Mouse (Mus musculus) spleen, postnatal 10 days (tissue): ENCODE results near the gene Rell1.

Experiments used
- DNase-seq, 2 experiments: peaks; one replicate each; pipeline ENCODE4 v3.0.0; 2021 to 2022; ENCODE audit warnings: low spot score in 2 of 2

Gene Rell1

DNA sequence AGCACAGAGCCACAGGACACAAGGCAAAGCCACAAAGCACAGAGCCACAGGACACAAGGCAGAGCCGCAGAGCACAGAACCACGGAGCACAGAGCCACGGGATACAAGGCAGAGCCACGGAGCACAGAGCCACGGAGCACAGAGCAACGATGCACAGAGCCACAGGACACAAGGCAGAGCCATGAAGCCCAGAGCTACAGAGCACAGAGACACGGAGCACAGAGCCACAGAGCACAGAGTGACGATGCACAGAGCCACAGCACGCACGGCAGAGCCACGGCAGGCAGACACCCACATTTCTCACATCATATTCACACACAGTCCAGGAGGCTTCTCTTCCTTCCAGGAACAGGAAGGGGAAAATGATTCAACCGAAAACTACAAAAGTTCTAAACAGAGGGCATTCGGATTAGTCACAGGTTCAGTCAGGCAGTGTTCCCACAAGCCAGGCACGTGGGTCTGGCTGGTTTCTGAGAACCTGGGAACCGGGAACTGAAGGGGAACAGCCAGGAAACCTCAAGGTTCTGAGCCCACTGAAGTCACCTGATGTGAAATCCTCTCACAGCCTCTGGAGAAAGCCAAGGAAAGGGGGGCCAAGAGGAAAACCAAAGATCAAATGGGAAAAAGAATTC lies 15.2 kb downstream of the Rell1 start:
- DNase-seq: no peak

DNA sequence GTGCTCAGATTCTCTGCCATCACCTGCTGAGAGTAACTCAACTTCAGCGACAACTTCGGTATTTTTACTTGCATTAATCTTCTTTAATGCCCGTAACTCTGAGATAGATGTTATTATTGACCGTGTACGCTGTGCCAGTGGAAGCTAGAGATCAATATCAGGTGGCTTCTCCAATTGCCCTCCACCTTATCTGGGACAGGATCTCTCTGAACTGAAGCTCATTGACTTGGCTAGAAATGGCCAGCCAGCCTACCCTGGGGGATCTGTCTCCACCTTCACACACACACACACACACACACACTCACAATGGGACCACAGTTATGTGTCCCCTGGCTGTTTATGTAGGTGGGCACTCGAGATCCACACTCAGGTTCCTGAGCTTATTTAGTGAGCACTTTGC lies 16.7 kb downstream of the Rell1 start:
- no peak for DNase-seq

DNA sequence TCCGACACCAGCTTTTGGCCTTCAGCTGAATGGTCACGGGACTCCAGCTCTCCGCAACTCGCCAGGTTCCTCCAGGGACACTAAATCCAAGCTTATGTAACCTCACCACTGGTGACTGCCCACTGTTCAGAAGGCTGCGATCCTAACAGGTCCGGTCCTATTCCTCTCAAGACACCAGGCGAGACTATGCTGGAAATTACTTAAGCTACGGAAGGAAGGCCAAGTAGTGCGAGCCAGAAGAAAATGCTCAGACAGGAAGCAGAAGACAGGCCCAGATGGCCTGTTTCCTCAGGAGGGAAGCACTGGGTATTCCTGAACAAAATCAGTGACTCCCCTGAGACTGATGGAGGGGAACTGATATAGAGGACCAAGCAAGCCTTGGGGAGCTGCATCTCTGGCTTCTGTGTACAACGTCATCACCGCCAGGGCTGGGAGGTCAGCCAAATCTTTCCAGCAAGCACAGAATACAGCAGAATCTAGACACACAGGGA lies 17.2 kb downstream of the Rell1 start:
- no peak for DNase-seq

- DNase-seq: no peak
Observed at GRCm38 (mm10) chr5:63949195-63949594, 19.5 kb downstream of the Rell1 start.

DNA sequence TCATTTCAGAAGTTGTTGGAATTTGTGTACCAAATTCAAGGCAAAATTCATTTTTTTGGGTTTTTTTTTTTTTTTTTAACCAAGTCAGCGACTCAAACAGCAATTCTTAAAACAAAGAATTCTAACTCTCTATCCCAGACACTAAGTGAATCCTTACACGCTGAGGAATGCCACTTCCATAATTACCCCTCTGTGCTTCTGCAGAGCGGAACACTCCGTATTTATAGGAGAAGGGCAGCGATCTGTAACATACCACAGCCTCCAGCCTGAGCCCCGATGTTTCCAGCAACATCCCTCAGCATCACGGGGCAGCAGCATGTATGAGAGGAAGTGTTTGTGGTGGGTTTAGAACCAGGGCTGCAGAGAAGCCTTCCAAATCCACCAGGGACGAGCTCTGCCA lies 21.2 kb downstream of the Rell1 start:
- no peak for DNase-seq

DNA sequence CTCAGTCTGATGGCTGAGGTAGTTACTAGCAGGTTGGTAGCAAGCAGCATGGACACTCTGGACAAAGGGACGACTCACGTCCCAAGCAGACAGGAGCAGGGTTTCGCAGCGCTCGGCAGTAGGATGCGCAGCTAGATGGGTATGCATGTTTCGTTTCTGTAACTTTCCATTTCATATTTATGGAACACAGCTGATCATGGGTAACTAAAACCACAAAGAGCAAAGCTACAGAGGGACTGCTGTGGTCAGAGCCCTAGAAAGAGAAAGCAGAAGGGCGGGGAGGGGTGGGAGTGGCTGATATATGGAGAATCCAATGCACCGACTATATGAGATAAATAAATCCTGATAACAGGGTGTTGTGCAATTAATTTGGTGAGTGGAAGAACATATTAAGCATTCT lies 25.4 kb downstream of the Rell1 start:
- no peak for DNase-seq

DNA sequence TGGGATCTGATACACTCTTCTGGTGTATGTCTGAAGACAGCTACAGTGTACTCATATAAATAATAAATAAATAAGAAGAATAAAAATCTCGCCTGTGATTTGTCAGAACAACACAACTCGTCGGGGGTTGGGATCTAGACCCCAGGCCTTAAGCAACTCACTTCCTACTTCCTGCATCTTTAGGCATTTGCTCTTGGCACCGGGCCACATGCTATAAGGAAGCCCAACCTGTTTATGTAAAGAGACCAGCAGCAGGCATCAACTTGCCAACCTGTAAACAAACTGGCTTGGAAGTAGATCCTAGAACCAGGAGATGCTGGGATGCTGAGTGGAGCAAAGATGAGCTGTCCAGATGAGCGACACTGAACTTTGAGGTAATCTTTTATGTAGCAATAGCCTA lies 26.8 kb downstream of the Rell1 start:
- DNase-seq: no peak

DNA sequence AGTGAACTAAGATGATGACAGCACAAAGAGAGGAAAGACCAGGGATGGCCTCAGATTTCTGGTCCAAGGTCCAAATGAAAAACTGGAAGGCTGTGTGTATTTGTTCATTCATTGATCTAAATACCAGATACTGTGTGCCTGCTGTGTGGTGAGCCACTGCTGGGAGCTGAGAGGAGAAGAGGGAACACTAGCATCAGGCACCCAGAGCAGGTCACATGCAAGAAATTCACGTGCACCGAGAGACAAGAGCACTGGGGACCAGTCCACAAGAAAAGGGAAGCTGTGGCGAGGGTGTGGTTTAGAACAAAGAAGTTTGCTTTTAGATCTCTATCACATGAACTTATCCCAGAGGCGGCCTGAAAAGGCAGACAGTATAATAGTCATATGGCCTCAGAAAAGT lies 30.1 kb downstream of the Rell1 start:
- DNase-seq: peak in 1 of 2 experiments; percentile 53

DNA sequence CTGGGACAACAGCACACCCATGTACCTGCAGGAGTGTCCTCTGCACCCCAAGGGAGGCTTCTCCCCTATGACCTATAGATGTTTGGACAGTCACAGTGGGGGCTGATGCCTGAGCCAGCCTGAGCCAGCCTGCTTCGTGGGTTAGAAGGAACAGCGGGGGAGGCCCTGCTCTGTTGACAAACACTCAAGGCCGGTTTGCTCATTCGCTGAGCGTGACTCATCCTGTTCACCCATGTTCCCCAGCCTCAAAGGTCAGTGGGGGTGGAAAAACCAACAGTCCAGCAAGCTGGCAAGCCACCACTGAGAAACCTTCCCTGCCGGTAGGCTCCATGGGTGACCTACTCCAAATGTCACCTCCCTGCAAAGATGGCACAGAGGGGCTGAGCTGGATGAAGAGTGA lies 32.0 kb downstream of the Rell1 start:
- no peak for DNase-seq

GRCm38 (mm10) chr5:63935581-63935980 lies 33.1 kb downstream of the Rell1 start:
- DNase-seq: no peak

- DNase-seq: no peak
Observed at GRCm38 (mm10) chr5:63932829-63933228, 35.9 kb downstream of the Rell1 start.

- no peak for DNase-seq
Observed at GRCm38 (mm10) chr5:63930824-63931358, 37.8 kb downstream of the Rell1 start.

DNA sequence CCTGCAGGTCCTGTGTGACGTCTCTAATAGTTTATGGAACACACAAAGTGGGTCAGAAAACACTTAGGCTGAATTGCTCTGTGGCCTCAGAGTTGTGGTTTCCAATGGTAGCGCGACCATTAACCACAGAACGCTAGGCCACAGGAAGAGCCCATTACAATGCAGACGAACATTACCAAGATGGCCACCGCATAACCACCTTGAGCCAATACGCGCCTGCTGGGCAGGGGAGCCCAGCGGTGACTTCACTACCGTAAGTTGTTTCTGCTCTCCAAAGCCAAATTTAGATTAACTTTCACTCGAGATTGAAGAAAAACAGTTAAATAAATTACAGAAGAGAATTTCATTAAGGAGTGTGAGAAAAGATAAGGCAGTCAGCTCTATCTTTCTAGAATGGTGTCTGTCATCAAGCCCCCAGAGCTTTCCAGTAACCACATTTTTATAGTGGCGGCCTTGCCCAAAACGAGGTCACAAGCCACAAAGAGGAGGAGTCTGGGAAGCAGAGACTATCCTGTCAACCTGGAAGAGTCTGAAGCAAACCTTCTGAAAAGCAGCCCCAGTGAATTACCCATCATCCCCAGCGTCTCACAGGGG lies 43.6 kb downstream of the Rell1 start:
- DNase-seq: no peak

DNA sequence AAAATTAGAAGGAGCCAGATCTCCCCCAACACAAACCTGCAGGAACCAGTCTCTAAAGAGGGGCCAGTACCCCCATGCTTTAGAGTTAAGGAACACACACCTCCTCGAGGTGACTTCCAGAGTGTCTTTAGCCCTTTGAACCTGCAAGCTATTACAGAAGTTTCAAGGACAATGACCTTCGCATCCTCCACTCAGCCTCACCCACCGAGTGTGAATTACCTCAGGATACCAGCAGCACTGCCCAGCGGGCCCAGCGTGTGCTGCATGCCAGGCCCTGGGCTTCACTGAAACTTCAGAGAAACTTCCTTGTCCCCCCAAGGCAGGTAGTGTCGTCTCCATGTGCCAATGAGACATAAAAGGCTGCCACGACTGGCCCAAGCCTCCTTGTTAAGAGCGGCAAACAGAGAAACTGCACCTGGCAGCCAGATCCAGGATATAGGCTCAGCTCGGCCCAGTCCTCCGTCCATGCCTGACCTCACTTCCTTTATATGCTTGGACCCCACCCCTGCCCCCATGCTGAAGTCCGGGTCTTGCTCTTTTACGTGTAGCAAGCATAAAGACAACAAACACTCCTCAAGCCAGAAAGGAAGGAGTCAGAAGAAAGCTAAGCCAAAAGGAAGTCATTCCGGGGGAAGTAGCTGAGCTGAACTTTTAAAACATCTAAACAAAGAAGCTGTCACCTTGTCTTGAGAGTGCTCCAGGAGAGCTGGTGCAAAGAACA lies 45.2 kb downstream of the Rell1 start:
- DNase-seq: no peak

DNA sequence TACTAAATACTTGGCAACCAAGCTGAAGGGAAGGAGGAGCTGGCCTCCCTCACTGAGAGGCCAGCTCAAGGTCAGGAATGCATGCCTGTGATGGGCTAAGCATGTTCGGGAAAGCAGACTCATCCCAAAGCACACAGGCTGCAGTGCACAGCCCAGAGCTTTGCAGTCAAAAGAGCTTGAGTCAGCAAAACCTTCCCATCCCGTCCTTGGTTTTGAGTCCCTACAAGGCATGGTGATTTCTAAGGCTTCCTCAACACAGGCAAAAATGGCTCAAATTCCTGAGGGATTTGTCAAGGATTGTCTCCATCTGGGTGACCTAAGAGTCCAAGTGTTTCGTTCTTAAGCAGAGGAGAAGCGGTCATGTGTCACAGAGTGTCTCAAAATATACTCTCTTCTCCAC lies 50.5 kb downstream of the Rell1 start:
- no peak for DNase-seq

- DNase-seq: no peak
Observed at GRCm38 (mm10) chr5:63916457-63917139, 52.1 kb downstream of the Rell1 start.

GRCm38 (mm10) chr5:63914896-63915295 lies 53.8 kb downstream of the Rell1 start:
- no peak for DNase-seq

DNA sequence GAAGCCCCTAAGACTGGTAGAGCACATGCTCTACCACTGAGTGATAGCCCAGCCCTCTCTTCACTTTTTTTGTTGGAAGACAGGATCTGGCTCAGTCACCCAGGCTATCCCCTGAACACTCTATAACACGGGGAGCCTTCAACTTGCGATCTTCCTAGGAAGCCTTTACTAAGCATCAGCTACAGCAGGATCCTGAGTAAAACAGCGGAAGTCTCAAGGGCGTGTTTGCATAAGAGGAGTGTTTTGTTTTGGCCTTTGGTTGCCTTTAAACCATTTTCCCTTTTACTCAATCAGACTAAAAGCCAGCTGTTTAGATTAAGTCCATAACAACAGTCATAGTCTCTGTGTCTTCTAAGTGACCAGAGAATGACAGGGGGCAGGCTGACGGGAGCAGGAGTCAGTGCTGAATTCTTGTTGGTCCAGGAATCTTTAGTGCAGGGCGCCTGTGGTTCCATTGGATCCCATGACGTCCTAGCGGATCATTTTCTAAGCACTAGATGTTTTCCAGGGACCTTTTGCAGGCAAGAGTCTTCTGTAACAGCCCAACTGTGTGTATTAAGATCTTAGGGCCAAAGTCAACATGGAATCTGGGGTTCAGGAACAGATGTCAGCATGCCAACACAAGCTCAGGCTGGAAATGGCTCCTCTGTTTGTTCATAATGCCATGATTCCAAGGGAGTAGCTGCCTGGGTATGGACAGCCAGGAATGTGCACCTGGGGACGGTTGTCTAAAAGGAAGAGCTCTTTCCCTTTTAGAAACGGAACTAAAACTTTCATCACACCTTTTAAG lies 58.3 kb downstream of the Rell1 start:
- no peak for DNase-seq

- no peak for DNase-seq
Observed at GRCm38 (mm10) chr5:63907513-63907912, 61.2 kb downstream of the Rell1 start.

DNA sequence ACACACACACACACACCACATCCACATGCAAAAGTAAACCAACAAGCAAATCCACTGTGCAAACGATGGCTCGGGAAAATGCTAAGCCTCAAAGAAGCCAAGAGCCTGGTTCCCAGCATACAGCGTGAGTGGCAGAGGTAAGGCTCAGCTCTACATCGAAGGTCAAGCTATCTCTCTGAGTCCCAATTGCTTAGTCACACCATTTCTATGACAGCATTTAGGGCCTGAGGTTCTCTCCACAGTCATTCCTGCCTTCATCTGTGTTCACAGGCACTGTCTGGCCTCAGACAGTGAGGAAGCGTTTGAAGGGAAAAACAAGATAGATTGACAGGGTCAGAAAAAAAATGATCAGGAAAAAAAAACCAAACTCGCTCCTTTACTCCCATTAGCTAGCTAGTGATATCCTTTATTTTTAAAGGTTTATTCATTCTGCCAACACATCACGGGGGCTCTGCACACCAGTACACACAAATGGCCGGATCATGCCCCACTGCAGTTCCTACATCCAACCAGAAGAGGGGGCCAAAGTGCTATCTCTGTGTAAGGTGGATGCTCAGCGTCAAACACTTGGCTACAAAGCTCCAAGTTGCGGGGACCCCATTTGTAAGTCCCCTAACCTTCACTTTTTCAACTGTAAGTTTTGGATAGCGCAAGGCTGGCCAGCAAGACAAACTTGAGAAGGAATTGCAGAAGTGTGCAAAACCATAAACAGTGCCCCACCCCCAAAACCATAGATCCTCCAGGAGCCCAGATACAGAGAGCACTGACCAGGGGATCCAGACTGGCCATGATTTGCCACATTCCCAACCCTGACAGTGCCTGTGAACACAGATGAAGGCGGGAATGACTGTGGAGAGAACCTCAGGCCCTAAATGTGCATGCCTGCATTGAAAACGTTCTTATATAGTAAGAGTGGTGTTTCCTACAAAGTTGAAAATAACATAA lies 62.3 kb downstream of the Rell1 start:
- peak; percentile 64 to 80 for DNase-seq
